9 mouse cellular contexts compared by ENCODE assay signal in genomic region chr1:80338398-80338797, GRCm38 (mm10). TPM values are rescaled to one million over a fixed set of nuclear protein-coding genes. Genes with fewer than 3 reads are reported as not detected.
DNase-seq lines count a peak whose midpoint lies in the region; ATAC-seq and TF ChIP-seq lines count a peak whose summit lies in the region.
"Had no signal": no experiment of that assay in that cellular context is flagged by ENCODE, and none has a peak within 500 bp of the region (broad histone marks: within the 10 kb centered on the region; RNA-seq: fewer than 3 reads in every experiment).

No protein-coding gene starts in this region.

- intact Hi-C loops in heart, postnatal 36 days (cut with DNase I): loop anchor here (5.0 to 10.0 kb wide), 3 partner anchors 41 to 584 kb away; no protein-coding TSS in a partner anchor

- no peak for DNase-seq in heart, postnatal 0 days (ENCODE audit: low spot score)
- no peak for DNase-seq in heart, postnatal 36 days
- no peak for DNase-seq in embryonic facial prominence, embryonic 10.5 days (ENCODE audit: low spot score)
- no peak for DNase-seq in thymus, postnatal 0 days (ENCODE audit: low spot score)
- no peak for DNase-seq in urinary bladder, postnatal 25 days (ENCODE audit: low spot score)
- no peak for DNase-seq in retina, embryonic 14.5 days (ENCODE audit: low spot score)
- DNase-seq: cerebellum, adult 11-12 months had no signal

- no peaks in the 10 kb centered on the region for H3K9me3 ChIP-seq in heart, postnatal 0 days (replicated peaks; ENCODE audit: control insufficient read depth, low read length)
- H3K9me3 ChIP-seq in embryonic facial prominence, embryonic 10.5 days: no peaks in the 10 kb centered on the region
- H3K9me3 ChIP-seq in hindbrain, embryonic 15.5 days: no peaks in the 10 kb centered on the region
- H3K9me3 ChIP-seq in midbrain, embryonic 12.5 days: no peaks in the 10 kb centered on the region

- peak overlapping the region; percentile 98; the same call in 1 of the 2 replicates for H3K9ac ChIP-seq in heart, postnatal 0 days (replicated peaks; ENCODE audit: low read depth, low read length)
- H3K9ac ChIP-seq in hindbrain, embryonic 15.5 days: 0 out of 2 replicates have a peak overlapping the region, but pooled peaks have one; percentile 27
- peak overlapping the region; percentile 41 for H3K9ac ChIP-seq in midbrain, embryonic 12.5 days (replicated peaks)

- H3K4me1 ChIP-seq in heart, postnatal 0 days (ENCODE audit: control insufficient read depth, insufficient read depth): peaks cover 30% of the 10 kb centered on the region
- H3K4me1 ChIP-seq in embryonic facial prominence, embryonic 10.5 days: peaks cover 31% of the 10 kb centered on the region
- H3K4me1 ChIP-seq in hindbrain, embryonic 15.5 days (replicated peaks): peaks cover 38% of the 10 kb centered on the region
- peaks cover 20% of the 10 kb centered on the region for H3K4me1 ChIP-seq in midbrain, embryonic 12.5 days

- no peak overlapping the region for H3K27ac ChIP-seq in heart, postnatal 0 days (ENCODE audit: low read depth)
- H3K27ac ChIP-seq in embryonic facial prominence, embryonic 10.5 days (replicated peaks): no peak overlapping the region
- H3K27ac ChIP-seq in hindbrain, embryonic 15.5 days (replicated peaks): no peak overlapping the region
- H3K27ac ChIP-seq in midbrain, embryonic 12.5 days (replicated peaks): no peak overlapping the region

- H3K27me3 ChIP-seq in heart, postnatal 0 days (ENCODE audit: control insufficient read depth, insufficient read depth, low read length): no peaks in the 10 kb centered on the region
- no peaks in the 10 kb centered on the region for H3K27me3 ChIP-seq in embryonic facial prominence, embryonic 10.5 days (replicated peaks; ENCODE audit: low read depth, poor library complexity, severe bottlenecking)
- no peaks in the 10 kb centered on the region for H3K27me3 ChIP-seq in hindbrain, embryonic 15.5 days
- no peaks in the 10 kb centered on the region for H3K27me3 ChIP-seq in midbrain, embryonic 12.5 days

- 0% methylated on average over 1 of the region's 1 CpGs for WGBS in heart, postnatal 0 days
- 63% methylated on average over 1 of the region's 1 CpGs for WGBS in embryonic facial prominence, embryonic 10.5 days
- WGBS in hindbrain, embryonic 15.5 days: 51% methylated on average over 1 of the region's 1 CpGs
- 39% methylated on average over 1 of the region's 1 CpGs for WGBS in midbrain, embryonic 12.5 days

- no peak for ATAC-seq in heart, postnatal 0 days (ENCODE audit: insufficient read depth, low read depth)
- ATAC-seq in hindbrain, embryonic 15.5 days (ENCODE audit: low FRiP score, low read depth): no peak
- ATAC-seq in midbrain, embryonic 12.5 days (ENCODE audit: low FRiP score, low read depth): no peak

- no peaks in the 10 kb centered on the region for H3K36me3 ChIP-seq in heart, postnatal 0 days (replicated peaks; ENCODE audit: control insufficient read depth, insufficient read depth, low read length)
- H3K36me3 ChIP-seq in embryonic facial prominence, embryonic 10.5 days (replicated peaks): peaks cover 6% of the 10 kb centered on the region; the same call in 1 of the 2 replicates
- H3K36me3 ChIP-seq in hindbrain, embryonic 15.5 days: no peaks in the 10 kb centered on the region
- H3K36me3 ChIP-seq in midbrain, embryonic 12.5 days: no peaks in the 10 kb centered on the region

- peak overlapping the region; percentile 93 for H3K4me3 ChIP-seq in heart, postnatal 0 days (ENCODE audit: low read depth, low read length)
- H3K4me3 ChIP-seq in embryonic facial prominence, embryonic 10.5 days: peak overlapping the region; percentile 90
- H3K4me3 ChIP-seq in hindbrain, embryonic 15.5 days: peak overlapping the region; percentile 97
- peak overlapping the region; percentile 98 for H3K4me3 ChIP-seq in midbrain, embryonic 12.5 days

- TF ChIP-seq EP300 in heart, postnatal 0 days (IDR thresholded peaks at IDR 0.05; ENCODE audit: low read depth): no peak

- peak overlapping the region; percentile 85 for H3K4me2 ChIP-seq in heart, postnatal 0 days (ENCODE audit: low read depth, low read length)
- H3K4me2 ChIP-seq in hindbrain, embryonic 15.5 days: peak overlapping the region; percentile 72
- peak overlapping the region; percentile 93 for H3K4me2 ChIP-seq in midbrain, embryonic 12.5 days (replicated peaks)

- no peak for TF ChIP-seq CTCF in heart, postnatal 0 days (IDR thresholded peaks at IDR 0.05; ENCODE audit: low read depth)

RNA-seq across cellular contexts. Expression of gene Cul3, which starts 1.9 kb away (rescaled TPM):
- 27.1 and 33.2 TPM in 2 replicates for total RNA-seq in heart, postnatal 0 days (2014; rRNA removed; ENCODE audit: low replicate concordance)
- 25.2 and 27.6 TPM in 2 replicates for polyA plus RNA-seq in heart, postnatal 0 days (2015; fragmentation: Nextera tagmentation; extraction: Ambion mirVana)
- 100 to 1,000 TPM; 135 to 140 TPM for total RNA-seq in heart, postnatal 36 days (2021)
- 33.1 and 37.5 TPM in 2 replicates for polyA plus RNA-seq in embryonic facial prominence, embryonic 10.5 days (2016; fragmentation: Nextera tagmentation; extraction: Ambion mirVana)
- polyA plus RNA-seq in hindbrain, embryonic 15.5 days (2015; fragmentation: Nextera tagmentation; extraction: Ambion mirVana): 25.9 and 29.0 TPM in 2 replicates
- polyA plus RNA-seq in midbrain, embryonic 12.5 days (2016; fragmentation: Nextera tagmentation; extraction: Ambion mirVana): 25.7 and 30.7 TPM in 2 replicates
- 40.9 and 53.0 TPM in 2 replicates for polyA plus RNA-seq in thymus, postnatal 0 days (2015; fragmentation: Nextera tagmentation; extraction: Ambion mirVana)

Comparison
In these comparisons a context has a peak if more than half of its experiments do, and no peak if none do; other contexts are left out.
1. H3K9ac ChIP-seq: peak in every context shown above with its lines; median percentile 98 in heart, postnatal 0 days; 41 in midbrain, embryonic 12.5 days; 27 in hindbrain, embryonic 15.5 days.